Mouse (Mus musculus) ZHBTc4 (cell line): ENCODE data around the gene Csdc2.

ENCODE experiments used
- DNase-seq: peaks from one replicate; pipeline ENCODE4 v3.0.0-alpha.2; 2011; ENCODE audit warnings: low read depth, low spot score

Csdc2 gene

GRCm38 (mm10) chr15:81925760-81926445 is 10.7 kb upstream of the Csdc2 start, which contains the start of gene Polr3h:
Polr3h (minus strand) TSS chr15:81926240.
- peak; percentile 98 for DNase-seq

GRCm38 (mm10) chr15:81926446-81926822 is 10.1 kb upstream of the Csdc2 start:
- no peak for DNase-seq

GRCm38 (mm10) chr15:81927741-81928140 is 8.8 kb upstream of the Csdc2 start:
- no peak for DNase-seq

- DNase-seq, result no peak
These were observed 8.3 kb upstream of the Csdc2 start for GRCm38 (mm10) chr15:81928277-81928676.

- no peak for DNase-seq
These were observed 3.5 kb upstream of the Csdc2 start for GRCm38 (mm10) chr15:81932951-81933470.

- DNase-seq, result no peak
These were observed 2.6 kb upstream of the Csdc2 start for GRCm38 (mm10) chr15:81933986-81934385.

- DNase-seq, result no peak
These were observed 506 bp upstream of the Csdc2 start for GRCm38 (mm10) chr15:81935869-81936637.

- peak; percentile 30 for DNase-seq
These were observed 776 bp downstream of the Csdc2 start for GRCm38 (mm10) chr15:81937098-81937972.

- peak; percentile 68 for DNase-seq
These were observed 1.7 kb downstream of the Csdc2 start for GRCm38 (mm10) chr15:81938246-81938645.

GRCm38 (mm10) chr15:81939157-81939715 is 2.7 kb downstream of the Csdc2 start:
- no peak for DNase-seq

GRCm38 (mm10) chr15:81939774-81940173 is 3.2 kb downstream of the Csdc2 start:
- no peak for DNase-seq

GRCm38 (mm10) chr15:81940219-81940618 is 3.7 kb downstream of the Csdc2 start:
- no peak for DNase-seq

GRCm38 (mm10) chr15:81941010-81941409 is 4.5 kb downstream of the Csdc2 start:
- peak; percentile 62 for DNase-seq

- no peak for DNase-seq
These were observed 6.7 kb downstream of the Csdc2 start for GRCm38 (mm10) chr15:81943176-81943749.

- no peak for DNase-seq
These were observed 12.5 kb downstream of the Csdc2 start for GRCm38 (mm10) chr15:81949076-81949475.

- no peak for DNase-seq
These were observed 13.0 kb downstream of the Csdc2 start for GRCm38 (mm10) chr15:81949476-81950131.

- DNase-seq, result no peak
These were observed 14.2 kb downstream of the Csdc2 start for GRCm38 (mm10) chr15:81950716-81951115.

GRCm38 (mm10) chr15:81951159-81951558 is 14.6 kb downstream of the Csdc2 start:
- no peak for DNase-seq

GRCm38 (mm10) chr15:81952310-81952709 is 15.8 kb downstream of the Csdc2 start:
- DNase-seq, result no peak

GRCm38 (mm10) chr15:81954151-81954583 is 17.6 kb downstream of the Csdc2 start:
- no peak for DNase-seq
